Mouse (Mus musculus) kidney, adult 2 months (tissue): ENCODE data around the gene Pdlim3.

Experiments used
- CTCF ChIP-seq: fragments of 200-500 bp; conservative IDR thresholded peaks from 2 replicates; pipeline ENCODE4 v1.5.1; 2011; ENCODE audit warnings: low read depth, mild to moderate bottlenecking, control low read depth, low read length, moderate library complexity, mixed read lengths; ENCODE audit not compliant: insufficient read depth, insufficient read length
- POLR2A ChIP-seq: fragments of 200-500 bp; IDR thresholded peaks from one replicate; pipeline ENCODE4 v1.6.1; 2011; ENCODE audit warnings: low read depth, low read length, control low read depth

DNA sequence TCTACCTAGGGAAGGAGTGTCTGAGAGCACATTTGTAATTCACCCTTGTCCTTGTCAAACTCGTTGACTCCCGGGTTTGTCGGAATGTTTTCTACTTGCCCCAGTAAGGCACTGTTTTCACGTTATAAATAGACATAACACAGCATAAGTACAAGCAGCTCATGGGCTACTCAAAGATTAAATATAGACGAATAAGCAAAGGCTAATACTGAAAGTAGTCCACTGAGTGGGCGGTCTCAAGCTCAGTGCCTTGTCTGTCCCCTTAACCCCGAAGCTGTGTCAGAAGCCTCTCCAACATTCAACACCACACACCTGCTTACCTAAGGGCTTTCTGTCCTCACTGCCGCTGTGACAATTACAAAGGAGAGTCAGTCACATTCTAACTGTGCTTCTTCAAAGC, 16.4 kb downstream of the Pdlim3 start:
- TF ChIP-seq CTCF: no peak
- TF ChIP-seq POLR2A: no peak
